Mouse (Mus musculus) testis, adult 2 months (tissue): Measurements from ENCODE around the gene Pld2.

Source experiments
- CTCF ChIP-seq: fragments of 200-500 bp; IDR thresholded peaks from 2 replicates; pipeline ENCODE4 v1.5.1; 2012; ENCODE audit warnings: low read depth, mild to moderate bottlenecking, inconsistent platforms, low read length, moderate library complexity; ENCODE audit not compliant: control insufficient read depth, insufficient read depth, insufficient replicate concordance
- POLR2A ChIP-seq: fragments of 200-500 bp; IDR thresholded peaks from 2 replicates; pipeline ENCODE4 v1.6.1; 2012; ENCODE audit warnings: low read depth, mild to moderate bottlenecking, inconsistent platforms, low read length, moderate library complexity; ENCODE audit not compliant: control insufficient read depth

- TF ChIP-seq POLR2A (no peak), CTCF (no peak)
These were observed 45.6 kb downstream of the Pld2 start for GRCm38 (mm10) chr11:70585457-70585856.
